Mouse (Mus musculus): ENCODE measurements at regions not wholly inside any gene's neighbourhood (a gene's known extent, or its start where the extent isn't known, plus 50 kb on each side); places are given as distances from the start of the nearest gene placed in this dataset.

GRCm38 (mm10) chr12:71570116-71570515 is 260.4 kb downstream of the Dact1 start:
- H3K9me3 ChIP-seq (ENCODE audit: control insufficient read depth, low read length), result no peaks in the 10 kb centered on the region
- ATAC-seq (ENCODE audit: insufficient read depth), result no peak
- H3K27ac ChIP-seq, result no peak overlapping the region
- no peaks in the 10 kb centered on the region; a peak in 1 of 4 replicates for H3K4me1 ChIP-seq (replicated peaks; ENCODE audit: control insufficient read depth in 2 of 2, insufficient read depth in 2 of 2, low read length in 1 of 2)
- no peaks in the 10 kb centered on the region for H3K36me3 ChIP-seq (replicated peaks; ENCODE audit: control insufficient read depth, insufficient read depth, low read depth)
- H3K4me3 ChIP-seq (ENCODE audit: insufficient read depth in 1 of 2, low read depth in 2 of 2, low read length in 2 of 2), result no peak overlapping the region
- TF ChIP-seq CTCF (IDR thresholded peaks at IDR 0.05; ENCODE audit: low read depth) (no peak), EP300 (IDR thresholded peaks at IDR 0.05; ENCODE audit: low read depth) (no peak)
- no peak overlapping the region for H3K9ac ChIP-seq (replicated peaks)
- no peak overlapping the region for H3K4me2 ChIP-seq (ENCODE audit: low read depth)
- 60% methylated on average over 2 of the region's 2 CpGs for WGBS (ENCODE audit: insufficient replicate concordance)
- H3K27me3 ChIP-seq (ENCODE audit: control insufficient read depth, insufficient read depth, low read length), result no peaks in the 10 kb centered on the region
- no peak for DNase-seq (ENCODE audit: low read depth in 3 of 3, low spot score in 3 of 3)

- 50% methylated on average over 14 of the region's 14 CpGs for WGBS (ENCODE audit: insufficient replicate concordance)
- H3K27ac ChIP-seq, result no peak overlapping the region
- H3K9ac ChIP-seq (replicated peaks), result no peak overlapping the region
- no peaks in the 10 kb centered on the region; a peak in 1 of 4 replicates for H3K4me1 ChIP-seq (replicated peaks; ENCODE audit: control insufficient read depth in 2 of 2, insufficient read depth in 2 of 2, low read length in 1 of 2)
- no peaks in the 10 kb centered on the region for H3K27me3 ChIP-seq (ENCODE audit: control insufficient read depth, insufficient read depth, low read length)
- no peaks in the 10 kb centered on the region for H3K9me3 ChIP-seq (ENCODE audit: control insufficient read depth, low read length)
- no peak overlapping the region for H3K4me3 ChIP-seq (ENCODE audit: insufficient read depth in 1 of 2, low read depth in 2 of 2, low read length in 2 of 2)
- H3K36me3 ChIP-seq (replicated peaks; ENCODE audit: control insufficient read depth, insufficient read depth, low read depth), result no peaks in the 10 kb centered on the region
- DNase-seq (ENCODE audit: low read depth in 3 of 3, low spot score in 3 of 3), result no peak
- no peak for ATAC-seq (ENCODE audit: insufficient read depth)
- H3K4me2 ChIP-seq (ENCODE audit: low read depth), result no peak overlapping the region
- TF ChIP-seq CTCF (IDR thresholded peaks at IDR 0.05; ENCODE audit: low read depth), result no peak
- TF ChIP-seq EP300 (IDR thresholded peaks at IDR 0.05; ENCODE audit: low read depth), result no peak
These were observed 257.9 kb upstream of the Daam1 start for GRCm38 (mm10) chr12:71572833-71573446.

- Histone ChIP-seq H3K4me1 (replicated peaks; ENCODE audit: control insufficient read depth in 2 of 2, insufficient read depth in 2 of 2, low read length in 1 of 2) (no peaks in the 10 kb centered on the region; a peak in 1 of 4 replicates), H3K4me3 (ENCODE audit: insufficient read depth in 1 of 2, low read depth in 2 of 2, low read length in 2 of 2) (no peak overlapping the region), H3K4me2 (ENCODE audit: low read depth) (no peak overlapping the region), H3K9me3 (ENCODE audit: control insufficient read depth, low read length) (no peaks in the 10 kb centered on the region), H3K27me3 (ENCODE audit: control insufficient read depth, insufficient read depth, low read length) (no peaks in the 10 kb centered on the region), H3K27ac (no peak overlapping the region), H3K36me3 (replicated peaks; ENCODE audit: control insufficient read depth, insufficient read depth, low read depth) (no peaks in the 10 kb centered on the region), H3K9ac (replicated peaks) (no peak overlapping the region)
- WGBS (ENCODE audit: insufficient replicate concordance), result 69% methylated on average over 8 of the region's 8 CpGs
- no peak for DNase-seq (ENCODE audit: low read depth in 3 of 3, low spot score in 3 of 3)
- TF ChIP-seq EP300 (IDR thresholded peaks at IDR 0.05; ENCODE audit: low read depth), result no peak
- TF ChIP-seq CTCF (IDR thresholded peaks at IDR 0.05; ENCODE audit: low read depth), result no peak
- ATAC-seq (ENCODE audit: insufficient read depth), result no peak
These were observed 257.4 kb upstream of the Daam1 start for GRCm38 (mm10) chr12:71573456-71573855.

- no peak overlapping the region for H3K27ac ChIP-seq
- no peaks in the 10 kb centered on the region; a peak in 1 of 4 replicates for H3K4me1 ChIP-seq (replicated peaks; ENCODE audit: control insufficient read depth in 2 of 2, insufficient read depth in 2 of 2, low read length in 1 of 2)
- TF ChIP-seq EP300 (IDR thresholded peaks at IDR 0.05; ENCODE audit: low read depth) (no peak), CTCF (IDR thresholded peaks at IDR 0.05; ENCODE audit: low read depth) (no peak)
- H3K4me3 ChIP-seq (ENCODE audit: insufficient read depth in 1 of 2, low read depth in 2 of 2, low read length in 2 of 2), result no peak overlapping the region
- H3K9ac ChIP-seq (replicated peaks), result no peak overlapping the region
- ATAC-seq (ENCODE audit: insufficient read depth) (no peak), DNase-seq (ENCODE audit: low read depth in 3 of 3, low spot score in 3 of 3) (no peak)
- no peak overlapping the region for H3K4me2 ChIP-seq (ENCODE audit: low read depth)
- H3K9me3 ChIP-seq (ENCODE audit: control insufficient read depth, low read length), result no peaks in the 10 kb centered on the region
- H3K27me3 ChIP-seq (ENCODE audit: control insufficient read depth, insufficient read depth, low read length), result no peaks in the 10 kb centered on the region
- 67% methylated on average over 10 of the region's 10 CpGs for WGBS (ENCODE audit: insufficient replicate concordance)
- H3K36me3 ChIP-seq (replicated peaks; ENCODE audit: control insufficient read depth, insufficient read depth, low read depth), result no peaks in the 10 kb centered on the region
These were observed 256.2 kb upstream of the Daam1 start for GRCm38 (mm10) chr12:71574685-71575084.

- 3% methylated on average over 9 of the region's 9 CpGs for WGBS (ENCODE audit: insufficient replicate concordance)
- Histone ChIP-seq H3K27ac (no peak overlapping the region), H3K4me3 (ENCODE audit: insufficient read depth in 1 of 2, low read depth in 2 of 2, low read length in 2 of 2) (0 out of 4 replicates have a peak overlapping the region, but pooled peaks of 1 of the 2 experiments have one; percentile 29), H3K9me3 (ENCODE audit: control insufficient read depth, low read length) (no peaks in the 10 kb centered on the region), H3K9ac (replicated peaks) (no peak overlapping the region), H3K36me3 (replicated peaks; ENCODE audit: control insufficient read depth, insufficient read depth, low read depth) (no peaks in the 10 kb centered on the region), H3K4me1 (replicated peaks; ENCODE audit: control insufficient read depth in 2 of 2, insufficient read depth in 2 of 2, low read length in 1 of 2) (no peaks in the 10 kb centered on the region; a peak in 1 of 4 replicates), H3K4me2 (ENCODE audit: low read depth) (peak overlapping the region; percentile 50; the same call in 1 of the 2 replicates), H3K27me3 (ENCODE audit: control insufficient read depth, insufficient read depth, low read length) (no peaks in the 10 kb centered on the region)
- no peak for ATAC-seq (ENCODE audit: insufficient read depth)
- TF ChIP-seq CTCF (IDR thresholded peaks at IDR 0.05; ENCODE audit: low read depth), result no peak; the same call in 1 of the 2 replicates
- TF ChIP-seq EP300 (IDR thresholded peaks at IDR 0.05; ENCODE audit: low read depth), result no peak
- peak in 1 of 3 experiments; percentile 2 for DNase-seq (ENCODE audit: low read depth in 3 of 3, low spot score in 3 of 3)
These were observed 253.5 kb upstream of the Daam1 start for GRCm38 (mm10) chr12:71577349-71577748.

Measured in liver, embryonic 14.5 days (tissue).